Mouse (Mus musculus) heart, embryonic 13.5 days (tissue): ENCODE measurements around the gene Tjap1. TPM values are rescaled to one million over a fixed set of nuclear protein-coding genes. Genes with fewer than 3 reads are reported as not detected.
A peak's percentile ranks its signal among the peaks of the same experiment; 100 is the strongest.

ENCODE experiments used
- ATAC-seq: fragments of 200-750 bp; cut with Nextera tagmentation; 2 replicates; pipeline ENCODE4 v1.8.0; 2017; ENCODE audit warnings: moderate TSS enrichment; ENCODE audit not compliant: insufficient number of reproducible peaks, low FRiP score, low TSS enrichment; ENCODE audit errors: extremely low read depth
- H3K27ac ChIP-seq: fragments of 300-500 bp; sonication (generic); replicated peaks from 2 replicates; pipeline ENCODE4 v1.5.1; 2015; ENCODE audit warnings: moderate library complexity, mild to moderate bottlenecking, inconsistent platforms
- H3K27me3 ChIP-seq: fragments of 300-500 bp; sonication (generic); replicated peaks from 2 replicates; pipeline ENCODE4 v1.6.1; 2015; ENCODE audit warnings: mild to moderate bottlenecking, inconsistent platforms
- H3K36me3 ChIP-seq: fragments of 300-500 bp; sonication (generic); 2 replicates; pipeline ENCODE4 v1.6.1; 2015; ENCODE audit warnings: mild to moderate bottlenecking, inconsistent platforms
- H3K4me1 ChIP-seq: fragments of 300-500 bp; sonication (generic); 2 replicates; pipeline ENCODE4 v1.6.1; 2015; ENCODE audit warnings: inconsistent platforms
- H3K4me2 ChIP-seq: fragments of 300-500 bp; sonication (generic); 2 replicates; pipeline ENCODE4 v1.6.1; 2015; ENCODE audit warnings: inconsistent platforms, mild to moderate bottlenecking, moderate library complexity
- H3K4me3 ChIP-seq: fragments of 300-500 bp; sonication (generic); 2 replicates; pipeline ENCODE4 v1.5.1; 2015; ENCODE audit warnings: moderate library complexity, mild to moderate bottlenecking, inconsistent platforms
- H3K9ac ChIP-seq: fragments of 300-500 bp; sonication (generic); 2 replicates; pipeline ENCODE4 v1.6.1; 2015; ENCODE audit warnings: inconsistent platforms, mild to moderate bottlenecking, moderate library complexity
- H3K9me3 ChIP-seq: fragments of 300-500 bp; sonication (generic); 2 replicates; pipeline ENCODE4 v1.6.1; 2016; ENCODE audit warnings: inconsistent platforms
- WGBS: fragments of 180-500 bp; shearing (Covaris S2); methylation state at CpG from one replicate; pipeline ENCODE4 v1.1.7; 2015; ENCODE audit warnings: mixed read lengths; 5-methylcytosine and 5-hydroxymethylcytosine counted together
- polyA plus RNA-seq: library from polyadenylated mRNA; unstranded; fragments of >200 nt; fragmentation: Nextera tagmentation; extraction: Ambion mirVana; gene quantifications from 2 replicates; pipeline ENCODE4 v1.2.1, GENCODE M21; 2015

Gene Tjap1
- polyA plus RNA-seq, 1 experiment from 2014 or later = 37.1 TPM

- 81% methylated on average over 12 of the region's 12 CpGs for WGBS
These were observed 4.6 kb downstream of the Tjap1 start for GRCm38 (mm10) chr17:46278011-46278765.

GRCm38 (mm10) chr17:46277586-46277985 lies 5.2 kb downstream of the Tjap1 start:
- H3K4me1 ChIP-seq = peaks cover 73% of the 10 kb centered on the region
- WGBS = 71% methylated on average over 4 of the region's 4 CpGs
- ATAC-seq = no peak

More at GRCm38 (mm10) chr17:46278011-46278765, 4.6 kb downstream of the Tjap1 start:
- H3K36me3 ChIP-seq = peaks cover 65% of the 10 kb centered on the region
- ATAC-seq = no peak
- peaks cover 69% of the 10 kb centered on the region for H3K4me1 ChIP-seq
- H3K27ac ChIP-seq = peak overlapping the region; percentile 63
- H3K4me3 ChIP-seq = no peak overlapping the region
- H3K9me3 ChIP-seq = no peaks in the 10 kb centered on the region
- H3K27me3 ChIP-seq = no peaks in the 10 kb centered on the region
- no peak overlapping the region for H3K4me2 ChIP-seq
- peak overlapping the region; percentile 44; the same call in 1 of the 2 replicates for H3K9ac ChIP-seq

GRCm38 (mm10) chr17:46275506-46275905 lies 7.3 kb downstream of the Tjap1 start:
- Histone ChIP-seq H3K27me3 (no peaks in the 10 kb centered on the region), H3K4me2 (no peak overlapping the region), H3K36me3 (peaks cover 80% of the 10 kb centered on the region), H3K27ac (no peak overlapping the region), H3K9me3 (no peaks in the 10 kb centered on the region), H3K9ac (no peak overlapping the region), H3K4me3 (no peak overlapping the region), H3K4me1 (peaks cover 65% of the 10 kb centered on the region)
- WGBS = 54% methylated on average over 10 of the region's 10 CpGs
- ATAC-seq = no peak

More at GRCm38 (mm10) chr17:46277586-46277985, 5.2 kb downstream of the Tjap1 start:
- H3K27ac ChIP-seq = peak overlapping the region; percentile 63
- no peak overlapping the region for H3K4me3 ChIP-seq
- H3K36me3 ChIP-seq = peaks cover 68% of the 10 kb centered on the region
- no peak overlapping the region for H3K4me2 ChIP-seq
- H3K27me3 ChIP-seq = no peaks in the 10 kb centered on the region
- H3K9me3 ChIP-seq = no peaks in the 10 kb centered on the region
- no peak overlapping the region for H3K9ac ChIP-seq

- peaks cover 64% of the 10 kb centered on the region for H3K4me1 ChIP-seq
- H3K9ac ChIP-seq = no peak overlapping the region
- no peak overlapping the region for H3K4me3 ChIP-seq
- no peak overlapping the region for H3K27ac ChIP-seq
- H3K36me3 ChIP-seq = peaks cover 80% of the 10 kb centered on the region
- no peaks in the 10 kb centered on the region for H3K9me3 ChIP-seq
- no peaks in the 10 kb centered on the region for H3K27me3 ChIP-seq
- WGBS = 87% methylated on average over 6 of the region's 6 CpGs
- no peak overlapping the region for H3K4me2 ChIP-seq
- ATAC-seq = no peak
These were observed 7.8 kb downstream of the Tjap1 start for GRCm38 (mm10) chr17:46275034-46275433.

GRCm38 (mm10) chr17:46274465-46274864 lies 8.4 kb downstream of the Tjap1 start:
- peak overlapping the region; percentile 62 for H3K9ac ChIP-seq
- H3K27ac ChIP-seq = peak overlapping the region; percentile 75
- no peak for ATAC-seq
- H3K27me3 ChIP-seq = no peaks in the 10 kb centered on the region
- WGBS = 74% methylated on average over 6 of the region's 6 CpGs
- peaks cover 70% of the 10 kb centered on the region for H3K4me1 ChIP-seq
- H3K4me3 ChIP-seq = no peak overlapping the region
- H3K4me2 ChIP-seq = no peak overlapping the region
- no peaks in the 10 kb centered on the region for H3K9me3 ChIP-seq
- peaks cover 80% of the 10 kb centered on the region for H3K36me3 ChIP-seq

GRCm38 (mm10) chr17:46273803-46274236 lies 9.0 kb downstream of the Tjap1 start:
- no peak overlapping the region for H3K4me2 ChIP-seq
- ATAC-seq = no peak
- 64% methylated on average over 1 of the region's 1 CpGs for WGBS
- H3K27me3 ChIP-seq = no peaks in the 10 kb centered on the region
- peaks cover 77% of the 10 kb centered on the region for H3K36me3 ChIP-seq
- H3K27ac ChIP-seq = peak overlapping the region; percentile 75
- no peaks in the 10 kb centered on the region for H3K9me3 ChIP-seq
- H3K9ac ChIP-seq = peak overlapping the region; percentile 62
- H3K4me3 ChIP-seq = no peak overlapping the region
- H3K4me1 ChIP-seq = peaks cover 76% of the 10 kb centered on the region

- H3K9me3 ChIP-seq = no peaks in the 10 kb centered on the region
- peaks cover 71% of the 10 kb centered on the region for H3K36me3 ChIP-seq
- H3K27me3 ChIP-seq = no peaks in the 10 kb centered on the region
- no peak overlapping the region for H3K4me2 ChIP-seq
- H3K9ac ChIP-seq = 0 out of 2 replicates have a peak overlapping the region, but pooled peaks have one; percentile 14
- H3K4me1 ChIP-seq = peaks cover 76% of the 10 kb centered on the region
- H3K4me3 ChIP-seq = no peak overlapping the region
- H3K27ac ChIP-seq = no peak overlapping the region
- ATAC-seq = no peak
- WGBS = 75% methylated on average over 5 of the region's 5 CpGs
These were observed 10.2 kb downstream of the Tjap1 start for GRCm38 (mm10) chr17:46272675-46273074.

- Histone ChIP-seq H3K27me3 (no peaks in the 10 kb centered on the region), H3K36me3 (peaks cover 70% of the 10 kb centered on the region), H3K4me2 (no peak overlapping the region), H3K4me3 (no peak overlapping the region), H3K27ac (no peak overlapping the region), H3K9me3 (no peaks in the 10 kb centered on the region), H3K4me1 (peaks cover 72% of the 10 kb centered on the region), H3K9ac (no peak overlapping the region)
- 79% methylated on average over 2 of the region's 2 CpGs for WGBS
- no peak for ATAC-seq
These were observed 10.8 kb downstream of the Tjap1 start for GRCm38 (mm10) chr17:46272058-46272457.

GRCm38 (mm10) chr17:46269771-46270534 lies 12.9 kb downstream of the Tjap1 start:
- no peak overlapping the region for H3K4me3 ChIP-seq
- H3K36me3 ChIP-seq = peaks cover 76% of the 10 kb centered on the region
- H3K9me3 ChIP-seq = no peaks in the 10 kb centered on the region
- peak overlapping the region; percentile 28 for H3K9ac ChIP-seq
- ATAC-seq = no peak
- peaks cover 66% of the 10 kb centered on the region for H3K4me1 ChIP-seq
- WGBS = 83% methylated on average over 19 of the region's 19 CpGs
- H3K27me3 ChIP-seq = no peaks in the 10 kb centered on the region
- no peak overlapping the region for H3K4me2 ChIP-seq
- H3K27ac ChIP-seq = no peak overlapping the region

GRCm38 (mm10) chr17:46268026-46268720 lies 14.7 kb downstream of the Tjap1 start:
- H3K36me3 ChIP-seq = peaks cover 81% of the 10 kb centered on the region
- H3K27me3 ChIP-seq = no peaks in the 10 kb centered on the region
- no peak for ATAC-seq
- no peak overlapping the region for H3K27ac ChIP-seq
- no peaks in the 10 kb centered on the region for H3K9me3 ChIP-seq
- no peak overlapping the region; the same call in 1 of the 2 replicates for H3K9ac ChIP-seq
- 60% methylated on average over 10 of the region's 10 CpGs for WGBS
- peaks cover 48% of the 10 kb centered on the region for H3K4me1 ChIP-seq
- H3K4me3 ChIP-seq = no peak overlapping the region
- no peak overlapping the region for H3K4me2 ChIP-seq

GRCm38 (mm10) chr17:46267511-46267910 lies 15.3 kb downstream of the Tjap1 start:
- peak overlapping the region; percentile 3; the same call in 1 of the 2 replicates for H3K9ac ChIP-seq
- no peaks in the 10 kb centered on the region for H3K27me3 ChIP-seq
- peaks cover 41% of the 10 kb centered on the region for H3K4me1 ChIP-seq
- H3K9me3 ChIP-seq = no peaks in the 10 kb centered on the region
- no peak overlapping the region for H3K4me3 ChIP-seq
- 74% methylated on average over 7 of the region's 7 CpGs for WGBS
- ATAC-seq = no peak
- no peak overlapping the region for H3K27ac ChIP-seq
- H3K4me2 ChIP-seq = no peak overlapping the region
- peaks cover 83% of the 10 kb centered on the region for H3K36me3 ChIP-seq
